Mouse (Mus musculus) CD4-positive, CD25-positive, alpha-beta regulatory T cell, adult 9 weeks (primary cell): ENCODE measurements around the gene Smpd2. TPM values are rescaled to one million over a fixed set of nuclear protein-coding genes. Genes with fewer than 3 reads are reported as not detected.

ENCODE experiments used
- polyA plus RNA-seq: library from polyadenylated mRNA; unstranded; fragments of 100-300 nt; shearing (Covaris generic); gene quantifications from one replicate; pipeline ENCODE4 v1.2.1, GENCODE M21; 2017

Gene Smpd2
- 47.3 TPM for polyA plus RNA-seq

GRCm38 (mm10) chr10:41489708-41490517 lies at the start of gene Smpd2, which contains the start of gene Ppil6:
Gene Smpd2, minus strand, starts transcription at chr10:41490369.
Gene Ppil6, plus strand, starts transcription at chr10:41490439.

GRCm38 (mm10) chr10:41518981-41519618 lies 28.9 kb upstream of the Smpd2 start, which contains the start of gene Cd164:
Gene Cd164, plus strand, starts transcription at chr10:41519414.

GRCm38 (mm10) chr10:41476171-41477017 lies 13.8 kb downstream of the Smpd2 start, which contains the start of gene Mical1:
Gene Mical1, plus strand, starts transcription at chr10:41476314.

GRCm38 (mm10) chr10:41450137-41450670 lies 40.0 kb downstream of the Smpd2 start, which contains the start of gene Zbtb24:
Gene Zbtb24, plus strand, starts transcription at chr10:41450383.

Other genes with a start within 250 kb of the Smpd2 start
- 38.5 TPM for gene Fig4, start 187.1 kb downstream of the Smpd2 start, polyA plus RNA-seq
- gene Ak9, start 186.4 kb downstream of the Smpd2 start, polyA plus RNA-seq = 0.05 TPM
- gene Zbtb24, start 40.0 kb downstream of the Smpd2 start, polyA plus RNA-seq = 54.7 TPM
- 120 TPM for gene Mical1, start 14.1 kb downstream of the Smpd2 start, polyA plus RNA-seq
- not detected for gene Ppil6, start 70 bp upstream of the Smpd2 start, polyA plus RNA-seq
- 256 TPM for gene Cd164, start 29.0 kb upstream of the Smpd2 start, polyA plus RNA-seq
- 1.3 TPM for gene Ccdc162, start 226.3 kb upstream of the Smpd2 start, polyA plus RNA-seq